ENCODE assay signal across 8 mouse cellular contexts in the genomic region with DNA sequence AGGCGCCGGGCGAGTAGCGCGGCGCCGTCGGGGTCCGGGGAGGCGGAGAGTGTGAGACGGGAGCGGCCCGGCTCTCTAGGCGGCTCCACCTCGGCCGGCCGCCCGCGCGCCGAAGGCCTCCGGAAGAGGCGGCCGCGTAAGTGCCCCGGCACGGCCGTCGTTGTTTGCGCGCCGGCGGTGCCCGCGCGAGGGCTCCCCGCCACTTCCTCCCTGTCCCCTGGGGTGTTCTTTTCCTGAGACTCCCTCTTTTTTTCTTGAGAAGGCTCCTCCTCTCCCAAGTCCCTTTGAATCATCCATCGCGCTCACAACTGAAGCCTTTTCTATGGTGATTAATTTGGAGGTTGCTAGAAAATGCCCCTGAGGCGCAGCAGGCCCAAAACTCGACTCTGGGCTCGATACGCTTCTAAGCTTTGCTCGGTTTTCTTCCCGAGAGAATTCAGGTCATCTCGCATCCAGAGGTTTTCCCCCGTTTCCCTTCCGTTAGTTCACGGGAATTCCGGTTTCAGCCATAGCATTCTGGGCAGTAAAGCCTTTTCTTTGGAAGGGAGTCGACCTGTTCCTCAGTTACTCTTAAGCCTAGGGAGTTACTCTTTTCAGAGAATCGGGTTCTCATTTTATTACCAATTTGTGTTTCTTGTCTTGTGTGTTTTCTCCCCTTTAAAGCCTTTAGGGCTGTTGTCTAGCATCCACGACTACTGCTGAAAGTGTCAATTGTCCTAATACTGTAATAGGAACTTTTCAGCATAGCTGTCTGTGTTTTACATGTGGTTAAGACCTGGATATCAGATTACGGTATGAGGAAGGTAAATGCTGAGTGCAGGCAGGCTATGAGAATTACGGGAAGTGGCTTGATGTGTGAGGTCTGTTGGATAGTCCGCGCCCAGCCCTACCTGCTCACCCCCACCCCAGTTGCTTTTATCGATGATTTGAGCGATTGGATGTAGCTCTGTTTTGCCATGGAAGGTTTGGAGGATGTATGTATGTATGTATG. TPM values are rescaled to one million over a fixed set of nuclear protein-coding genes. Genes with fewer than 3 reads are reported as not detected.
DNase-seq lines count a peak whose midpoint lies in the region; ATAC-seq lines count a peak whose summit lies in the region.

No protein-coding gene starts in this region.

- H3K36me3 ChIP-seq in kidney, embryonic 14.5 days (ENCODE audit: control insufficient read depth, insufficient read depth, low read length) = no peaks in the 10 kb centered on the region
- H3K36me3 ChIP-seq in erythroblast, embryonic 14.5 days (ENCODE audit: control insufficient read depth) = peaks cover 34% of the 10 kb centered on the region
- H3K36me3 ChIP-seq in intestine, embryonic 14.5 days (ENCODE audit: control insufficient read depth, insufficient read depth, low read length) = no peaks in the 10 kb centered on the region

- WGBS in kidney, embryonic 14.5 days = under 1% methylated on average over 28 of the region's 59 CpGs
- under 1% methylated on average over 52 of the region's 59 CpGs for WGBS in intestine, embryonic 14.5 days

- peaks cover 12% of the 10 kb centered on the region for H3K4me1 ChIP-seq in kidney, embryonic 14.5 days (ENCODE audit: control insufficient read depth, insufficient read depth, low read length)
- peaks cover 72% of the 10 kb centered on the region for H3K4me1 ChIP-seq in erythroblast, embryonic 14.5 days (ENCODE audit: control insufficient read depth)
- H3K4me1 ChIP-seq in intestine, embryonic 14.5 days (replicated peaks; ENCODE audit: control insufficient read depth, insufficient read depth, low read length) = peaks cover 26% of the 10 kb centered on the region

- peak overlapping the region; percentile 98 for H3K9ac ChIP-seq in kidney, embryonic 14.5 days (ENCODE audit: low read depth, low read length)
- H3K9ac ChIP-seq in intestine, embryonic 14.5 days (ENCODE audit: low read length) = peak overlapping the region; percentile 94

- peak overlapping the region; percentile 55 for H3K4me2 ChIP-seq in kidney, embryonic 14.5 days (replicated peaks; ENCODE audit: low read depth, low read length)
- H3K4me2 ChIP-seq in intestine, embryonic 14.5 days (ENCODE audit: low read length) = peak overlapping the region; percentile 98

- H3K27me3 ChIP-seq in kidney, embryonic 14.5 days (ENCODE audit: control insufficient read depth, insufficient read depth, low read length) = no peaks in the 10 kb centered on the region
- no peaks in the 10 kb centered on the region for H3K27me3 ChIP-seq in erythroblast, embryonic 14.5 days (ENCODE audit: control insufficient read depth)
- H3K27me3 ChIP-seq in intestine, embryonic 14.5 days (replicated peaks; ENCODE audit: control insufficient read depth, insufficient read depth, low read length) = no peaks in the 10 kb centered on the region

- H3K9me3 ChIP-seq in kidney, embryonic 14.5 days (ENCODE audit: control insufficient read depth, low read length) = no peaks in the 10 kb centered on the region
- no peaks in the 10 kb centered on the region for H3K9me3 ChIP-seq in erythroblast, embryonic 14.5 days (ENCODE audit: control insufficient read depth, low read length)
- H3K9me3 ChIP-seq in intestine, embryonic 14.5 days (ENCODE audit: control insufficient read depth, low read length) = no peaks in the 10 kb centered on the region

- no peak for DNase-seq in kidney, adult 11 months
- DNase-seq in MEL-GATA-1-ER (ENCODE audit: extremely low read depth, low read depth) = peak; percentile 84
- DNase-seq in intestine, embryonic 14.5 days (ENCODE audit: low spot score) = peak; percentile 78
- peak; percentile 17 to 21 for DNase-seq in thymus, postnatal 36 days
- DNase-seq in layer of hippocampus, adult 18-20 months (ENCODE audit: low spot score in 2 of 2) = no peak

- H3K27ac ChIP-seq in kidney, embryonic 14.5 days (ENCODE audit: low read depth, low read length) = peak overlapping the region; percentile 99
- peak overlapping the region; percentile 99 for H3K27ac ChIP-seq in intestine, embryonic 14.5 days (ENCODE audit: low read depth)

- ATAC-seq in kidney, embryonic 14.5 days (ENCODE audit: low FRiP score, low TSS enrichment) = peak; percentile 85
- peak; percentile 74 for ATAC-seq in intestine, embryonic 14.5 days (replicated peaks; ENCODE audit: low FRiP score, low TSS enrichment, low read depth)
- peak; percentile 26 for ATAC-seq in megakaryocyte-erythroid progenitor cell, adult 5-6 weeks (replicated peaks; ENCODE audit: low FRiP score, low TSS enrichment, poor library complexity, severe bottlenecking)

- peak overlapping the region; percentile 84 for H3K4me3 ChIP-seq in kidney, embryonic 14.5 days (ENCODE audit: low read length)
- H3K4me3 ChIP-seq in erythroblast, embryonic 14.5 days (replicated peaks) = peak overlapping the region; percentile 92
- H3K4me3 ChIP-seq in intestine, embryonic 14.5 days (ENCODE audit: low read depth, low read length) = peak overlapping the region; percentile 83

RNA-seq across cellular contexts. Expression of a gene that starts 0.7 kb away (rescaled TPM):
- polyA plus RNA-seq in kidney, embryonic 14.5 days (2014; fragmentation: Nextera tagmentation; extraction: Ambion mirVana) = 45.4 and 49.3 TPM in 2 replicates
- polyA plus RNA-seq in erythroblast, embryonic 14.5 days (2012) = 2.3 and 3.0 TPM in 2 replicates
- 35.9 and 37.6 TPM in 2 replicates for polyA plus RNA-seq in intestine, embryonic 14.5 days (2014; fragmentation: Nextera tagmentation; extraction: Ambion mirVana)
- total RNA-seq in megakaryocyte-erythroid progenitor cell, adult 5-6 weeks (2014; fragmentation: Nextera tagmentation) = 47.4 and 52.7 TPM in 2 replicates
- 56.3 and 94.8 TPM in 2 replicates for total RNA-seq in megakaryocyte-erythroid progenitor cell, adult 5-6 weeks (2017)
- total RNA-seq in layer of hippocampus, adult 18-20 months (2021) = 10 to 100 TPM; 51.1 to 60.1 TPM

RNA-seq across cellular contexts. Expression of a gene that starts 29.1 kb away (rescaled TPM):
- 19.7 and 23.7 TPM in 2 replicates for polyA plus RNA-seq in kidney, embryonic 14.5 days (2014; fragmentation: Nextera tagmentation; extraction: Ambion mirVana)
- polyA plus RNA-seq in erythroblast, embryonic 14.5 days (2012) = 3.2 and 4.8 TPM in 2 replicates
- 19.1 and 19.8 TPM in 2 replicates for polyA plus RNA-seq in intestine, embryonic 14.5 days (2014; fragmentation: Nextera tagmentation; extraction: Ambion mirVana)
- total RNA-seq in megakaryocyte-erythroid progenitor cell, adult 5-6 weeks (2014; fragmentation: Nextera tagmentation) = 28.8 and 28.9 TPM in 2 replicates
- 16.9 and 24.8 TPM in 2 replicates for total RNA-seq in megakaryocyte-erythroid progenitor cell, adult 5-6 weeks (2017)
- total RNA-seq in layer of hippocampus, adult 18-20 months (2021) = 1 to 10 TPM; 7.6 to 9.4 TPM

RNA-seq across cellular contexts. Expression of a gene that starts 56.1 kb away (rescaled TPM):
- 22.2 and 23.7 TPM in 2 replicates for polyA plus RNA-seq in kidney, embryonic 14.5 days (2014; fragmentation: Nextera tagmentation; extraction: Ambion mirVana)
- polyA plus RNA-seq in erythroblast, embryonic 14.5 days (2012) = 3.0 and 3.9 TPM in 2 replicates
- polyA plus RNA-seq in intestine, embryonic 14.5 days (2014; fragmentation: Nextera tagmentation; extraction: Ambion mirVana) = 23.4 and 23.8 TPM in 2 replicates
- total RNA-seq in megakaryocyte-erythroid progenitor cell, adult 5-6 weeks (2014; fragmentation: Nextera tagmentation) = 5.9 and 14.7 TPM in 2 replicates
- total RNA-seq in megakaryocyte-erythroid progenitor cell, adult 5-6 weeks (2017) = 1.9 and 3.3 TPM in 2 replicates
- total RNA-seq in layer of hippocampus, adult 18-20 months (2021) = 10 to 100 TPM; 22.1 to 24.4 TPM

Comparison
In these comparisons a context has a peak if more than half of its experiments do, and no peak if none do; other contexts are left out.
1. ATAC-seq: peak in every context shown above with its lines; median percentile 85 in kidney, embryonic 14.5 days; 74 in intestine, embryonic 14.5 days; 26 in megakaryocyte-erythroid progenitor cell, adult 5-6 weeks.
2. DNase-seq: peak in MEL-GATA-1-ER (single experiment), intestine, embryonic 14.5 days (single experiment) and thymus, postnatal 36 days (2 of 2); none in kidney, adult 11 months (single experiment) and layer of hippocampus, adult 18-20 months (0 of 2).
3. Peak in every context shown above with its lines, with median percentiles within 50 percentile points of each other: H3K4me3 ChIP-seq.